In genomic region chr17:33940206-33940805, GRCm38 (mm10) we compare ENCODE assay signal across 8 mouse cellular contexts. TPM values are rescaled to one million over a fixed set of nuclear protein-coding genes. Genes with fewer than 3 reads are reported as not detected.
DNase-seq lines count a peak whose midpoint lies in the region; ATAC-seq and TF ChIP-seq lines count a peak whose summit lies in the region.

Gene Pfdn6, minus strand, starts transcription at chr17:33940343.
Gene Wdr46, plus strand, starts transcription at chr17:33940660.

- no peaks in the 10 kb centered on the region for H3K27me3 ChIP-seq in hindbrain, postnatal 0 days (ENCODE audit: insufficient read depth, low read length)

- peak within 1 kb of the TSS; percentile 77 for H3K9ac ChIP-seq in hindbrain, postnatal 0 days (replicated peaks; ENCODE audit: low read length)

- under 1% methylated on average over 36 of the region's 36 CpGs for WGBS in hindbrain, postnatal 0 days

- peak; percentile 46; the same call in 1 of the 2 replicates for TF ChIP-seq POLR2A in cortical plate, adult 2 months (IDR thresholded peaks at IDR 0.05; ENCODE audit: extremely low read depth, insufficient read depth, low read length)

- TF ChIP-seq CTCF in cortical plate, adult 2 months (IDR thresholded peaks at IDR 0.05; ENCODE audit: extremely low read depth, insufficient read depth, low read length) = no peak
- no peak for TF ChIP-seq CTCF in hindbrain, postnatal 0 days (IDR thresholded peaks at IDR 0.05; ENCODE audit: low read depth)

- peak within 1 kb of the TSS; percentile 96 for H3K4me2 ChIP-seq in hindbrain, postnatal 0 days (ENCODE audit: low read depth, low read length)

- no peaks in the 10 kb centered on the region for H3K4me1 ChIP-seq in cortical plate, adult 2 months (ENCODE audit: control insufficient read depth, insufficient read depth, low read length)
- H3K4me1 ChIP-seq in hindbrain, postnatal 0 days (ENCODE audit: insufficient read depth, low read length) = peaks cover 15% of the 10 kb centered on the region

- peaks cover 18% of the 10 kb centered on the region for H3K36me3 ChIP-seq in hindbrain, postnatal 0 days (ENCODE audit: insufficient read depth, low read length)

- peak within 1 kb of the TSS; percentile 53; the same call in 1 of the 2 replicates for H3K27ac ChIP-seq in cortical plate, adult 2 months (ENCODE audit: insufficient read depth, low read length)
- peak within 1 kb of the TSS; percentile 45; the same call in 1 of the 2 replicates for H3K27ac ChIP-seq in hindbrain, postnatal 0 days

- DNase-seq in adipocyte (ENCODE audit: low spot score) = peak; percentile 95
- peak; percentile 54 to 73 for DNase-seq in gastrocnemius, adult 8-10 months (ENCODE audit: low spot score in 2 of 2)
- peak; percentile 94 for DNase-seq in hindbrain, postnatal 0 days (ENCODE audit: low spot score)
- DNase-seq in left cerebral cortex, adult 18-20 months (ENCODE audit: low spot score in 2 of 2) = peak; percentile 86
- peak; percentile 86 to 90 for DNase-seq in lung, postnatal 4 days
- DNase-seq in retina, postnatal 7 days (ENCODE audit: low read depth, low spot score) = peak; percentile 88
- DNase-seq in urinary bladder, postnatal 14 days (ENCODE audit: low spot score) = peak; percentile 87

- no peaks in the 10 kb centered on the region for H3K9me3 ChIP-seq in hindbrain, postnatal 0 days (ENCODE audit: low read length)

- peak within 1 kb of the TSS; percentile 56 for H3K4me3 ChIP-seq in cortical plate, adult 2 months (ENCODE audit: insufficient read depth, low read length)
- H3K4me3 ChIP-seq in hindbrain, postnatal 0 days (ENCODE audit: low read length) = peak within 1 kb of the TSS; percentile 82

- peak; percentile 91 for ATAC-seq in hindbrain, postnatal 0 days

RNA-seq across cellular contexts. Expression of gene Pfdn6, which starts in this region (rescaled TPM):
- 113 and 116 TPM in 2 replicates for polyA plus RNA-seq in cortical plate, adult 2 months (2012; rRNA removed)
- total RNA-seq in gastrocnemius, adult 8-10 months (2022) = 10 to 100 TPM; 56.4 to 69.1 (median 64.0) TPM
- 25.2 and 43.1 TPM in 2 replicates for total RNA-seq in hindbrain, postnatal 0 days (2014; rRNA removed)
- 168 and 195 TPM in 2 replicates for polyA plus RNA-seq in hindbrain, postnatal 0 days (2015; fragmentation: Nextera tagmentation; extraction: Ambion mirVana)
- 10 to 100 TPM; 92.3 to 94.0 TPM for total RNA-seq in left cerebral cortex, adult 18-20 months (2021)

RNA-seq across cellular contexts. Expression of gene Wdr46, which starts in this region (rescaled TPM):
- polyA plus RNA-seq in cortical plate, adult 2 months (2012; rRNA removed) = 13.5 TPM in 2 replicates
- total RNA-seq in gastrocnemius, adult 8-10 months (2022) = 10 to 100 TPM in 1 of 4 experiments, 1 to 10 TPM in 3; 7.8 to 11.5 (median 8.7) TPM
- 16.6 and 16.8 TPM in 2 replicates for total RNA-seq in hindbrain, postnatal 0 days (2014; rRNA removed)
- polyA plus RNA-seq in hindbrain, postnatal 0 days (2015; fragmentation: Nextera tagmentation; extraction: Ambion mirVana) = 16.7 and 17.9 TPM in 2 replicates
- 10 to 100 TPM; 12.5 to 13.8 TPM for total RNA-seq in left cerebral cortex, adult 18-20 months (2021)

Comparison
In these comparisons a context has a peak if more than half of its experiments do, and no peak if none do; other contexts are left out.
1. Peak in every context shown above with its lines: DNase-seq, ATAC-seq, H3K4me3 ChIP-seq and H3K27ac ChIP-seq.